Mouse (Mus musculus) stomach, adult 2 months (tissue): ENCODE measurements around the gene Rhoc. TPM values are rescaled to one million over a fixed set of nuclear protein-coding genes. Genes with fewer than 3 reads are reported as not detected.

Experiments used
- polyA plus RNA-seq: library from polyadenylated mRNA; depleted of rRNA; stranded (reverse); fragments of >200 nt; gene quantifications from 2 replicates; pipeline ENCODE4 v1.2.3, GENCODE M21; 2012; rRNA removed

The Rhoc gene
- 54.4 and 72.2 TPM in 2 replicates for polyA plus RNA-seq

DNA sequence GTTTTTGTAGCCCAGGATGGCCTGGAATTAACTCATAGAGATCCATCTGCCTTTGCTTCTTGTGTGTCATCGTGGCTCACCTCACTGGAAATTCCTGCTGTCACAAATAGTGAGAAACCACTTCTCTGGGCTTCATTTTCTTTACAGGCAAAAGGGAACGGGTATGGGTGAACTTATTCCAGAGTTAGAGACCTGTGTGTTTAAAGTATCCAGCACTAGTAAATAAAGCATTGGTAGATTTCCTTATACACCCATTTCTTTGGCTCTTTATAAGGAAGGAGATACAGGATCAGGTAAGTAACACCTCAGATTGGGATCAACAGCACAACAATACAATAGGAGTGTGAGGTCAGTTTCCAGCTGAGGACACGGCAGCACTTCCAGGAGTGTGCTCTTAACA is at the start of gene Rhoc:
TSS of gene Rhoc (plus strand) at position 301 of the 400 bp plus-strand sequence.

DNA sequence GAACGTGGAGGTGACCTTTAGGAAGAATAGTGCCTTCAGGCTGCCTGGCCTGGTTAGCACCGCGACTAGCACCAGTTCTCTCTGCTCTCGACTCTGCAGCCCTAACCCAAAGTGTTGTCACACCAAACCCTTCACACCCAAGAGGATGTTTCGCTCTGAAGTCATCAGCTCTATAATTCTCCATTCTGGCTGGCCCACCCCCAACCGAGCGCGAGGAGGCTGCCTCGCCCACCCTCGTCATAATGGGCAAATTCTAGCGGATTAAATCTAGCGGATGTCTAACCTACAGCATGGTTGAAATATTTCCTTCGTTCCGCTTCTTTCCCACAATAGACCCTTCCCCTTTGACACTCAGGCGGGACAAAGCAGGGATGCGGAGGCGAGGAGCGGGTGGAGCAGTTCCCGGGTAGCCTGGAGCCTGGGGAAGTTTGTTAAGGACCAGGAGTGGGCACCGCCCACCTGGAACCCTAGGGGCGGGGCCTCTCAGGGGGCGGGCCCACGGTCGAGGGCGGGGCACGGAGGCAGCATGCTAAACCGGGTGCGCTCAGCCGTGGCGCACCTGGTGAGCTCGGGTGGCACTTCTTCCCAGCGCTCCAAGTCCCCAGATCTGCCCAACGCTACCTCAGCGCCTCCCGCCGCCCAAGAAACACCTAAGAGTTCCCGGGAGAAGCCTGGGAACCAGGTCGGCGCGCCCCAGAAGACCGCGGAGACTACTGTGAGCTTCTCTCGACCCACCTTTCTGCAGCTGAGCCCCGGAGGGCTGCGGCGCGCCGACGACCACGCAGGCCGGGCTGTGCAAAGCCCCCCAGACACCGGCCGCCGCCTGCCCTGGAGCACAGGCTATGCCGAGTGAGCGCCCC is 7.4 kb upstream of the Rhoc start, which contains the start of gene Ppm1j:
TSS of gene Ppm1j (plus strand) at position 496 of the 860 bp plus-strand sequence.

GRCm38 (mm10) chr3:104781471-104781903 is 6.7 kb upstream of the Rhoc start, which contains the start of gene Fam19a3:
Fam19a3 (minus strand) TSS chr3:104781840.

GRCm38 (mm10) chr3:104817991-104818748 is 30.0 kb downstream of the Rhoc start, which contains the start of gene Mov10:
Mov10 (minus strand) TSS chr3:104818563.

Other genes starting within 250 kb of the Rhoc start
- gene Slc16a1, start 149.7 kb upstream of the Rhoc start, polyA plus RNA-seq = 15.1 and 15.2 TPM in 2 replicates
- 6.0 and 8.5 TPM in 2 replicates for gene Ppm1j, start 7.3 kb upstream of the Rhoc start, polyA plus RNA-seq
- gene Fam19a3, start 6.5 kb upstream of the Rhoc start, polyA plus RNA-seq = 0.10 and 0.13 TPM in 2 replicates
- 2.8 and 4.2 TPM in 2 replicates for gene Mov10, start 30.2 kb downstream of the Rhoc start, polyA plus RNA-seq
- gene St7l, start 75.6 kb downstream of the Rhoc start, polyA plus RNA-seq = 1.9 and 2.3 TPM in 2 replicates
- gene Capza1, start 76.1 kb downstream of the Rhoc start, polyA plus RNA-seq = 5.6 and 7.2 TPM in 2 replicates
- gene Wnt2b, start 173.5 kb downstream of the Rhoc start, polyA plus RNA-seq = 1.6 and 1.7 TPM in 2 replicates